Mouse (Mus musculus): ENCODE measurements around the gene Atg4d. TPM values are rescaled to one million over a fixed set of nuclear protein-coding genes. Genes with fewer than 3 reads are reported as not detected.
"Not testable (repeated sequence)": the region's sequence is repeated elsewhere in the genome, so short reads cannot be mapped to it uniquely, and the experiment has no call there.

Atg4d gene
- total RNA-seq (2021), result 10 to 100 TPM; 94.7 to 96.1 TPM

DNA sequence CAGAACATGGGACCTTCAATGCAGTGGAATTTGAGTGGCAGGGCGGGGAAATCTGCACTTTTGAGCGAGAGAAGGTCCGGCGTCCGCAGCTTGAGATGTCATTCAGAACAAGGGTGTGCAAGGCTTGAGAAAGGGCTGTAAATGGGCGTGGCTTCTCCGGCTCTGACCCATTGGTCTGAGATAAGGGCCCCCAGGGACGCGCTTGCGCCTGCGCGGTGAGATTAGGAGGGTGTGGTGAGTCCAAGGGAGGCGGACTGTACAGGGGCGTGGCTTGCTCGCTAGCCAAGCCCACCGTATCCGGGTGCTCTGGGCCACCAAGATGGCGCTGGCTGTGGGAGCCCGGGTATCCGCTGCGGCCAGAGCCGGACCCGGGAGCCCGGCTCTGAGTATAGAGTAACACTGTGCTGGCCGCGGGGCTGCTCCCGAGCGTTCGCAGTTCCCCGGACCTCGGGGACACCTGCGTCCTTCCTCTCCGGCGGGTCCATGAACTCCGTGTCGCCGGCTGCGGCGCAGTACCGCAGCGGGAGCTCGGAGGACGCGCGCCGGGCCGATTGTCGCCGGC, at the start of gene Atg4d:
TSS of gene Atg4d (plus strand) at position 294 of the 562 bp plus-strand sequence.
- DNase-seq (ENCODE audit: low spot score), result peak; percentile 99
- intact Hi-C loops (cut with DNase I), result loop anchor here (2.0 kb wide), 1 partner anchor 22 kb away; the partner anchor contains the start of gene Kri1

GRCm38 (mm10) chr9:21216050-21216841, 48.8 kb upstream of the Atg4d start:
- intact Hi-C loops (cut with DNase I), result no loop called here
- DNase-seq (ENCODE audit: low spot score), result no peak

- intact Hi-C loops (cut with DNase I), result no loop called here
- no peak for DNase-seq (ENCODE audit: low spot score)
Measured at GRCm38 (mm10) chr9:21219820-21220219, 45.3 kb upstream of the Atg4d start.

DNA sequence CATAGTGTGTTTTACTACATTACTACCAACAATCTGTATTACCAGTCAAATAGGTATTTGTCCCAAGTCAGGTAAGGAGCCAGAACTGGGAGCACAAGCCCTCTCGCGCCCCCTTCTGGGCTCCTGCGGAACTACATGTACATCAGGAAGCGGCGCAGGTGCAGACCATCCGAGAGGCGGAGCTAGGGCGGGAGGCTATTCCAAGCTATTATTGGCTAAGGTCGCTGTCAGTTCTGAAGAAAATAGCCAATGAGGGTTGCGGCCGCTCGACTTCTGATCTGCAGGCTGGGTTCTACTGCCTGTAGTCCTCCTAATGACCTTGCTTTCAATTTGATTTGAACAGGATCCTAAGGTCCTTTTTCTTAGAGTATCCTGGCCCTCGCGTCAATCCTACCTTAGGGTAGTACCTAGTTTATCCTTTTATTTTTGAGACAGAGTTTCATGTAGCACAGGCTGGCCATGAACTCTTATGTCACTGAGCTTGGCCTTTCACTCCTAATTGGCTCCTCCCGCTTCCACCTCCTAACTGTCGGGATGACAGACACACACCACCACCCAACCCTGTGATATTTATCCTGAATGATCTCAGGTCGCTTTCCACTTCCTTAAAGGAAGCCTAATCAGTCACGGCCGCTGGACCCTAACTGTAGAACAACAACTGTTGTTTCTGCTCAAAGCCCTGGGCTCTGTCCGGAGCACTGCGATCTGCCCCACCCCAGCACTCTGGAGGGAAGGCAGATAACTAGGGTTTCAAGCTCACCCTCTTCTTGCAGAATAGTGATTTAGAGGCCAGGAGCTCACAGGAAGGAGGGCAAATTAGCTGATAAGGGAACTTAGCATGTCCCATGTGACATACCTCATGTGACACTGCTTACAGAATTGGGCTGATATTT, 44.4 kb upstream of the Atg4d start:
- DNase-seq (ENCODE audit: low spot score), result peak; percentile 78
- intact Hi-C loops (cut with DNase I), result no loop called here

GRCm38 (mm10) chr9:21221383-21221929, 43.6 kb upstream of the Atg4d start:
- intact Hi-C loops (cut with DNase I), result no loop called here
- no peak for DNase-seq (ENCODE audit: low spot score)

GRCm38 (mm10) chr9:21223490-21223889, 41.6 kb upstream of the Atg4d start:
- intact Hi-C loops (cut with DNase I); DNase-seq (ENCODE audit: low spot score): not testable (repeated sequence)

GRCm38 (mm10) chr9:21223906-21224305, 41.2 kb upstream of the Atg4d start:
- DNase-seq (ENCODE audit: low spot score), result no peak
- intact Hi-C loops (cut with DNase I), result loop anchor here (2.0 kb wide), 1 partner anchor 187 kb away; the partner anchor contains the start of gene Qtrt1

- intact Hi-C loops (cut with DNase I), result loop anchor here (2.0 kb wide), 1 partner anchor 186 kb away; the partner anchor contains the start of gene Qtrt1
- DNase-seq (ENCODE audit: low spot score), result no peak
Measured at GRCm38 (mm10) chr9:21224576-21225414, 40.3 kb upstream of the Atg4d start.

DNA sequence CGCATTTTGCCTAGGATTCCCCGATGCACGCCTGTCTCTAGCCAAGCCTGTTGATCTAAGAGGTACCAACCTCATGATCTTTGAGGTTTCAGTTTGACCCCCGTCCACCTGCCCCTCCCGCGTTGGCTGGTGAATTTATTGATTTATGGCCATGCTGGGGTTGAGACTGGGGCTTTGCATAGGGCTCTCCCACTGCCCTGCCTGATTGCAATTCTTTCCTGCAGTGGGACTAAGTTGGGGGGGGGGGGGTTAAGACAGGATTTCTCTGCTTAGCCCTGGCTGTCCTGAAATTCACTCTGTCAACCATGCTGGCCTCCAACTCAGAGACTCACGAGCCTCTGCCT, 39.7 kb upstream of the Atg4d start:
- intact Hi-C loops (cut with DNase I), result loop anchor here (2.0 kb wide), 1 partner anchor 185 kb away; the partner anchor contains the start of gene Qtrt1
- no peak for DNase-seq (ENCODE audit: low spot score)

- no peak for DNase-seq (ENCODE audit: low spot score)
- intact Hi-C loops (cut with DNase I), result no loop called here
Measured at GRCm38 (mm10) chr9:21227342-21227741, 37.8 kb upstream of the Atg4d start.

DNA sequence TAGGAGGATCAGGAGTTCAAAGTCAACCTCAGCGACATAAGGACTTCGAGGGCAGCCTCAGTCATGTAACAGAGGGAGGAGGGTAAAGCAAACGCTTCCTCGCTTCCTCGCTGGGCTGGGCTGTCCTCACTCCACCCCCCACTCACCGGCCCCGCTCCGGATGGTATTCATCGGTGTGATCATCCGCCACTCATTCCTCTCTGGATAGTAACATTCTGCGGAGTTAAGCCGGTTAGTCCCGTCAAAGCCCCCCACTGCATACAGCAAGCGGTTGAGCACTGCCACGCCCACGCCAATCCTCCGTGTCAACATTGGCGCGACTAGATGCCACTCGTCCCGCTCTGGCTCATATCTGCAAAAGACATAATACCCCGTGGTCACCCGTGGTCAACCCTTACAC, 33.5 kb upstream of the Atg4d start:
- no peak for DNase-seq (ENCODE audit: low spot score)
- intact Hi-C loops (cut with DNase I), result no loop called here

DNA sequence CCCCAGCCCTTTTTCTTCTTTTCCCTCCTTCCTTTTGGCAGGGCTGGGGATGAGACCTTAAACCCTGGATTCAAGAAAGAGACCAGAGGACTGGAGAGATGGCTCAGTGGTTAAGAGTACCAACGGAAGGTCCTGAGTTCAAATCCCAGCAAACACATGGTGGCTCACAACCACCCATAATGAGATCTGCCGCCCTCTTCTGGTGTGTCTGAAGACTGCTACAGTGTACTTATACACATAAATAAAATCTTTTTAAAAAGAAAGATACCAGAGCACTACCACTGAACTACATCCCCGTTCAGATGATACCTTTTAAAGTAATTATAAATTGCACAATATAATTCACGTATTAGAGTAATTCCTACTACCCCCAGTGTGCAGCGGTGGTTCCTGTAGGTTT, 32.2 kb upstream of the Atg4d start:
- intact Hi-C loops (cut with DNase I), result no loop called here
- no peak for DNase-seq (ENCODE audit: low spot score)

DNA sequence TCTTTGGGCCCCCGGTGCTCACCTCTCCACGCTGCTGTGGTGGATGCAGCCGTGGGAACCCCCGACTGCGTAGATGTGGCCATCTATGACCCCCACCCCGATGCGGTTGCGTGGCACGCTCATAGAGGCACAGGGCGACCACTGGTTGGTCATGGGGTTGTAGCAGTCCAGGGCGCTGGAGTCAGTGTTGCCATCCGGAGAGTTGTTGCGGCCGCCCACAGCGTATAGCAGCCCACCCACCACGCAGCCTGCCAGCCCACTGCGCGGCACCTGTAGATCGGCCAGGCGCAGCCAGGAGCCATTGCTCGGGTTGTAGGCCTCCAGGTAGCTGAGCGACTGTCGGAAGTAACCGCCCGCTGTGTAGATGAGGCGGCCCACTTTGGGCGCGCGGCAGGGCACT, 31.7 kb upstream of the Atg4d start:
- DNase-seq (ENCODE audit: low spot score), result no peak
- intact Hi-C loops (cut with DNase I), result no loop called here

- intact Hi-C loops (cut with DNase I), result no loop called here
- DNase-seq (ENCODE audit: low spot score), result no peak
Measured at GRCm38 (mm10) chr9:21233805-21234204, 31.3 kb upstream of the Atg4d start.

DNA sequence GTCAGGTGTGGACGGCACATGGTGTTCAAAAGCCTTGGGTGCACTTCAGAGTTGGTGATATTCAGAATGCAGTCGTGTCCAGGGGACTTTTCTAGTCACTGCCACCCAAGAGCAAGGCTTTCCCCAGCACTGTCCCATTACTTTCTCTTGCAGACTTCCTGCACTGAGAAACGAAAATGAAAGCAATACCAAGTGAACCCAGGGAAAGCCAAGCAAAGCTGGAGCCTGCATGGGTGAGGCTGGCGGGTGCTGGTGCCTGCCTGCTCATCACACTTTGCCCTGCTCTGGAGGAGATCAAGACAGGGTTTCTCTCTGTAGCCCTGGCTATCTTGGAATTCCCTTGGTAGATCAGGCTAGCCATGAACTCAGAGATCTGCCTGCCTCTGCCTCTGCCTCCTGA, 29.8 kb upstream of the Atg4d start:
- no peak for DNase-seq (ENCODE audit: low spot score)

DNA sequence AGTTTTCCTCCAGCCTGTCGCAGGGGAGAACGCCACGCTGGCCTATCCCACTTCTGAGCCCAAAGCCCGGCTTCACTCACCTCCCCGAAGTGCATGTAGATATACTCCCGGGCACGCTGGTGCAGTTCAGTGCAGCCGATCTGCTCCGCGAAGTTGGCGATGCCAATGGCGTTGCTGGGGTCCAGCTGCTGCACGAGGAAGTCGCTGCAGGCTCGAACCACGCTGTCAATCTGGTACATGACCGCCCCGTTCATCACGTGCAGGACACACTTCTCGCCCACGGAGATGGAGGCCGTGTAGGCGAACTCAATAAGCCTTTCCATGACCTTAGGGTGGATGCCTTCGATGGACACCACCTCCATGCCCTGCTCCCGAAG, 28.1 kb upstream of the Atg4d start:
- DNase-seq (ENCODE audit: low spot score), result no peak
- intact Hi-C loops (cut with DNase I), result no loop called here

More for the DNA sequence above, 29.8 kb upstream of the Atg4d start:
- intact Hi-C loops (cut with DNase I), result no loop called here

DNA sequence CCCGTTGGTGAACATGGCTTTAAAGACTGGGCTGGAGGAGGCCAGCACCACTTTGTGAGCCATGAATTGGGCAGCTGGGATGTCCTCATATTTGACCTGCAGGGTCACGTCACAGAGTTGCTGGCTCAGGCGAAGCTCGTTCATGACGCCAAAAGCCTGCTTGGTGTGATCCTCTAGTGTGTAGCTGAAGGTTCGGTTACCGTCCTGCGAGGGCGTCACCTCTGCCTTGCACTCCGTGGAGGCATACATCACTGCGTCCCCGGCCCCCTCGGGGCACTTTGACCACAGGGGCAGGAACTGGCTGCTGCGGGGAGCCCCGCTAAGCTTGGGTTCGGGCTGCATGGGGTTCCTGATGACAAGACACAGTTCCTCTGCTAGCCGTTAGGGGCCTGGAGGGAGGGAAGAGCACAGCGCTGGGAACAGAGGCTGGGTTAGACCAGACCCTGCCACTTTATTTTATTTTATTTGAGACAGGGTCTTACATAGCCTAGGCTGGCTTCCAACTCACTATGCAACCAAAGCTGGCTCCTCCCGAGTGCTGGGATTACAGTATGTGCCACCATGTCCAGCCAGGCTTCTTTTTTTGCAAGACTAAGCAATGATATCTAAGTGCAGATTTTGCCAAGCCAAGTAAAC, 27.6 kb upstream of the Atg4d start:
- intact Hi-C loops (cut with DNase I), result no loop called here
- no peak for DNase-seq (ENCODE audit: low spot score)

- intact Hi-C loops (cut with DNase I), result no loop called here
- no peak for DNase-seq (ENCODE audit: low spot score)
Measured at GRCm38 (mm10) chr9:21238004-21238732, 26.9 kb upstream of the Atg4d start.

All from heart, postnatal 25 days (tissue).